Mouse (Mus musculus) embryonic fibroblast, embryonic 13.5 days (primary cell): Measurements from ENCODE around the gene Idnk.

Source experiments
- CTCF ChIP-seq: IDR thresholded peaks from 2 replicates; pipeline ENCODE4 v1.5.1; 2011; ENCODE audit warnings: mild to moderate bottlenecking, control low read depth, low read length, moderate library complexity, borderline replicate concordance; ENCODE audit not compliant: insufficient read depth
- POLR2A ChIP-seq: IDR thresholded peaks from 2 replicates; pipeline ENCODE4 v1.6.1; 2011; ENCODE audit warnings: low read depth, mild to moderate bottlenecking, control low read depth, low read length, moderate library complexity

DNA sequence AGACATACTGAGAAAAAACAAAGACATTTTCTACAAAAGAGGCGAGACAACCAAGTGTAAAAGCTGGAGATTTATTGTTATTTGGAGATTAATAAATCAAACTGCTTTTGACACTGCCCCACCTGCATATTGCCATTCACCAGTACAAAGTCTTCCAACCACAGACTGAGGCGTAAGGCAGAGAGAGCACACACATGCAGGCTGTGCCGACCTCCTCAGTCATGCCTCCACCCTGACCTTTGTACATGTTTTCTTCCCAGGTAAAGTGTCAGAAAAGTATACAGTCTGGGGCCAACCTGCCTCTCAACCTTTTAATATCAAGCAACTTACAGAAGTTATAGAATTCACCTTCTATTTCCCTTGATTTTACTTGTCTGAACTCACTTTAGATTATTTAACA, 18.7 kb downstream of the Idnk start:
- TF ChIP-seq POLR2A (no peak), CTCF (no peak)
